Mouse (Mus musculus) hematopoietic stem cell, adult 5-6 weeks (primary cell): ENCODE measurements around the gene Enpep. TPM values are rescaled to one million over a fixed set of nuclear protein-coding genes. Genes with fewer than 3 reads are reported as not detected.

Experiments
- ATAC-seq, 2 experiments: fragments of 125-278 bp in 1 of 2; replicated peaks in 1 of 2; 2 replicates each; pipeline ENCODE4 v1.8.0; 2016 to 2017; ENCODE audit warnings: inconsistent platforms in 2 of 2, mild to moderate bottlenecking in 2 of 2, moderate number of reproducible peaks in 2 of 2, low read depth in 1 of 2, moderate TSS enrichment in 1 of 2; ENCODE audit not compliant: low FRiP score in 2 of 2, poor library complexity in 2 of 2, severe bottlenecking in 2 of 2, insufficient read depth in 1 of 2, low TSS enrichment in 1 of 2
- total RNA-seq: library from RNA; stranded (forward); fragments of 172-1452, 232-1000 nt; gene quantifications from 2 replicates; pipeline ENCODE4 v1.2.3, GENCODE M21; 2017

Enpep gene
- total RNA-seq, 1 experiment from 2014 or later: 0.35 TPM

GRCm38 (mm10) chr3:129321585-129321984 lies 10.9 kb downstream of the Enpep start:
- ATAC-seq: no peak

GRCm38 (mm10) chr3:129317032-129317729 lies 15.3 kb downstream of the Enpep start:
- no peak for ATAC-seq

- ATAC-seq: no peak
Measured at GRCm38 (mm10) chr3:129313671-129314415, 18.7 kb downstream of the Enpep start.

GRCm38 (mm10) chr3:129313221-129313620 lies 19.3 kb downstream of the Enpep start:
- no peak for ATAC-seq

- no peak for ATAC-seq
Measured at GRCm38 (mm10) chr3:129312511-129312910, 20.0 kb downstream of the Enpep start.

GRCm38 (mm10) chr3:129311951-129312350 lies 20.6 kb downstream of the Enpep start:
- ATAC-seq: no peak

- no peak for ATAC-seq
Measured at GRCm38 (mm10) chr3:129309926-129310325, 22.6 kb downstream of the Enpep start.

GRCm38 (mm10) chr3:129308876-129309275 lies 23.6 kb downstream of the Enpep start:
- ATAC-seq: no peak

GRCm38 (mm10) chr3:129308102-129308752 lies 24.3 kb downstream of the Enpep start:
- peak; percentile 70 to 77 for ATAC-seq

GRCm38 (mm10) chr3:129303941-129304340 lies 28.6 kb downstream of the Enpep start:
- peak; percentile 61 to 65; a peak in 3 of 4 replicates for ATAC-seq

- ATAC-seq: peak; percentile 48 to 57; a peak in 3 of 4 replicates
Measured at GRCm38 (mm10) chr3:129299874-129300273, 32.6 kb downstream of the Enpep start.

- ATAC-seq: no peak
Measured at GRCm38 (mm10) chr3:129298606-129299005, 33.9 kb downstream of the Enpep start.

GRCm38 (mm10) chr3:129296994-129297393 lies 35.5 kb downstream of the Enpep start:
- peak; percentile 37 to 68; a peak in 3 of 4 replicates for ATAC-seq

- no peak for ATAC-seq
Measured at GRCm38 (mm10) chr3:129295883-129296282, 36.6 kb downstream of the Enpep start.

GRCm38 (mm10) chr3:129289536-129289935 lies 43.0 kb downstream of the Enpep start:
- ATAC-seq: no peak

- ATAC-seq: no peak
Measured at GRCm38 (mm10) chr3:129287140-129287539, 45.4 kb downstream of the Enpep start.

- no peak for ATAC-seq
Measured at GRCm38 (mm10) chr3:129286426-129286825, 46.1 kb downstream of the Enpep start.

- no peak for ATAC-seq
Measured at GRCm38 (mm10) chr3:129284326-129284725, 48.2 kb downstream of the Enpep start.
